Mouse (Mus musculus) embryonic fibroblast, embryonic 13.5 days (primary cell): ENCODE measurements around the gene Fam222b.

ENCODE experiments used
- CTCF ChIP-seq: IDR thresholded peaks from 2 replicates; pipeline ENCODE4 v1.5.1; 2011; ENCODE audit warnings: mild to moderate bottlenecking, control low read depth, low read length, moderate library complexity, borderline replicate concordance; ENCODE audit not compliant: insufficient read depth
- POLR2A ChIP-seq: IDR thresholded peaks from 2 replicates; pipeline ENCODE4 v1.6.1; 2011; ENCODE audit warnings: low read depth, mild to moderate bottlenecking, control low read depth, low read length, moderate library complexity

DNA sequence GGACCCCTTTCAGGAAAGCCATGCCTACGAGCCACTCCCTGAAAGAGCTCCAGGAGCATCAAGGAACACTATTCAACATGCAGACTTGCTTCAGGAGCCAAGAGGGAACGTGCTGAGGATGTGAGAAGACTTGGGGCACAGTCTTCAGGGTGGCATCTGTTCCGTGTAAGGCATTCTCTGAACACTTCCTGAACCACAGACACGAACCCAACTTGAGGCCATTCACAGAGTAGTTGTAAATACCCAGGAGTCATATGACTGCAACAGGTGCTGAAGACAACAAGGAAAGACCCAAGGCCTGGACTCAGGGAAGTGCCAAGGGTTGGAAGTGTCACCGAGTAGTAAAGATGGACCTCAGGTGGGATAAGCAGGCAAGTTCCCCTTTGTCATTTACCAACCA is 26.9 kb upstream of the Fam222b start:
- TF ChIP-seq CTCF (no peak), POLR2A (no peak)
